Mouse (Mus musculus): ENCODE measurements at regions not wholly inside any gene's neighbourhood (a gene's known extent, or its start where the extent isn't known, plus 50 kb on each side); places are given as distances from the start of the nearest gene placed in this dataset.

- no peak for TF ChIP-seq CTCF (IDR thresholded peaks at IDR 0.05; ENCODE audit: low read depth, low read length)
- TF ChIP-seq GATA1 (IDR thresholded peaks at IDR 0.05; ENCODE audit: borderline replicate concordance, low read length): no peak
- no peak for TF ChIP-seq GATA2 (IDR thresholded peaks at IDR 0.05; ENCODE audit: borderline replicate concordance, low read depth, low read length)
- no peak for TF ChIP-seq TAL1 (conservative IDR thresholded peaks at IDR 0.05; ENCODE audit: low read depth, low read length)
Observed at GRCm38 (mm10) chr2:114776176-114776575, 121.4 kb upstream of the Dph6 start.
